Mouse (Mus musculus) spleen, adult 18-20 months (tissue): ENCODE measurements around the gene Tom1l2.

Experiments used
- DNase-seq, 2 experiments: peaks; one replicate each; pipeline ENCODE4 v3.0.0; 2022; ENCODE audit warnings: mixed read lengths in 2 of 2

Gene Tom1l2

DNA sequence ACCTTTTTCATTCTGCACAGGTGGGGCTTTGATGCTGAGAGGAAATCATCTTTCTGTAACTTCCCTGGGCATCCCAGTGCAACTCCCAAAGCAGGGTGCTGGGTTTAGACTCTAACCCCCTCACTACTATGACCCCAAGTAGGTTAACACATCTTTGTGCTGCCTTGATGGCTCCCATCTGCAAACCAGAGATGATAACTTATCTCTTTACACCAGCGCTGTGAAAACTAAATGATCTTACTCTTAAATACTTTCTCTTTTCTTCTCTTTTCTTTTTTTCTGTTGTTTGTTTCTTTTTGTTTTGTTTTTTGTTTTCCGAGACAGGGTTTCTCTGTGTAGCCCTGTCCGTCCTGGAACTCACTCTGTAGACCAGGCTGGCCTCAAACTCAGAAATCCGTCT, 6.8 kb downstream of the Tom1l2 start:
- no peak for DNase-seq

DNA sequence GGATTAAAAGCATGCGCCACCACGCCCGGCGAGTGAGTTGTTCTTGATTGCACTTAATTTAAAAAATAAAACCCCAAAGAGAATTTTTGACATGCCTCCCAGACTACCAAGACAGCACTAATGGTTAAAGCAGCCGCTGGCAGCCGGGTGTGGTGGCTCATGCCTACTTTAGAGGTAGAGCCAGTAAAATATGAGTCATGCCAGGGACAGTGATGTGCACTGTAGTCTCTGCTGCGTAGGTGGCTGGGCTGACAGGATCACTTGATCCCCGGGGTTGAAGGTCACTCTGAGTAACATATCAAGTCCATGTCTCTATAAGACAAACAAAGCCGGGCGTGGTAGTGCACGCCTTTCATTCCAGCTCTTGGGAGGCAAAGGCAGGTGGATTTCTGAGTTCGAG, 13.3 kb downstream of the Tom1l2 start:
- no peak for DNase-seq

DNA sequence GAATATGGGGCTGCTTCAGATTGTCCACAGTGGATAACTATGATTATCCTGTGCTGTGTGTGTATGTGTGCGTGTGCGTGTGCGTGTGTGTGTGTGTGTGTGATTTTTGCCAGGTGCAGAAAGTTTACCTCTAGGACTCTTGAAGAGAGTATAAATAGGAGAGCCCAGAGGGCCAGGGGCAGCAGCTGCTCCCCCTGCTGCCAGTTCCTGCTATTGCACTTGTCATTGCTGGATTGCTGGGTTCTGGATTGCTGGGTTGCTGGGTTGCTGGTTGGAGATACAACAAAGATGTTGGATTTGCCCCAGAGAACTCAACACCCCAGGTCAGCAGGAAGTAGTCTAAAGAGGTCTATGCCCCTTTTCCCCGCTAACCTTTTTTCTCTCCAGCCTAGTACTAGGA, 14.4 kb downstream of the Tom1l2 start:
- DNase-seq = peak; percentile 20 to 64

DNA sequence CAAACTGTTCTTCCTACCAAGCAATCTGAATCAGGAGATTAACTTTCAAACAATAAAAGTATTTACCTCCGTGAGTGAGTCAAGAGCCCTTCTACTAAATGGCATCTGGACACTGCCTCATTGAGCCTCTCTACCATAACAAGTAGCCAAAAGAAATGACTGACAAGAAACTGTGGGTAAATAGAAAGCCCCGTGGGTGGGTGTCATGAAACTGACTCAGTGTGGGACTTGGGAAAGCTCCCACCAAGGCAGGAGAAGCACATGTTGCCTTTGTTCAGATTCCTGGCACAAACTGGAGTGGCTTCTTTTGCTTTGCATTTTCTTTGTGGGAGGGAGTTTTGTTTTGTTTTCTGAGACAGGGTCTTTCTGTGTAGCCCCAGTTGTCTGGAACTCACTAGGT, 16.9 kb downstream of the Tom1l2 start:
- DNase-seq = no peak

DNA sequence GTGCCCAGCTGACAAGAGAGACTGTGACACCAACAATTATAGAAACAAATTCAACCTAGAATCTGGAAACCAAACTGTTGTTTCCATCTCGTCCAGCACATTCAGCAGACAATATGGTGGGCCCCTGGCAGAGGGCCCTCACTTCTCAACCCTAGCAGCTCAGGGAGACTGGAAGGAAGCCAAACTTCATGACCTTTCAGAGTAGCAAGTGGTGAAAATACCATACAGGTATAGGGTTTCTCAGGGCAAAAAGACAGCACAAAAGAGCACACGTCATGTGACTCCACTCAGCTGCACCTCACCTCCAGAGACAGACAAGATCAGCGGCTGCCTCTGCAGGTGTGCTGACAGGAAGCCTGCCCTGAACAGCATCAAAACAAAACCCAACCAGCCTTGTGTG, 18.6 kb downstream of the Tom1l2 start:
- DNase-seq = no peak

DNA sequence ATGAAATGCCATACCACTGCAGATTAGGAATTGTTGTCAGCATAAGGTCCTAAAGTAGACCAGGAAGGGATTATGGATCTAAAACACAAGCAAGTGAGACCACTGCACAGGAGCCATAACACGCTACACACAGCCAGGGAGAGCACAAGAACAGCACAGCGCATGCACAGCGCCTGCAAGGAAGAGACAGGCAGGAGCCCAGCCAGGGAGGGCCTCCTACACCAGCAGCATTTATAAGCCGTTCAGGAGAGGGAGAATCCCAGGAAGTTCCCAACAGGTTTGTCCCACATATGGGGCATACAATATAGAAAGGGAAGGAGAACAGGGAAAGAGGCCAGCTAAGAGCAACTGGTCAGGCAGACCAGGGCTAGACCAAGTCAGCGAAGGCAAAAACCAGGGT, 19.2 kb downstream of the Tom1l2 start:
- DNase-seq = no peak

DNA sequence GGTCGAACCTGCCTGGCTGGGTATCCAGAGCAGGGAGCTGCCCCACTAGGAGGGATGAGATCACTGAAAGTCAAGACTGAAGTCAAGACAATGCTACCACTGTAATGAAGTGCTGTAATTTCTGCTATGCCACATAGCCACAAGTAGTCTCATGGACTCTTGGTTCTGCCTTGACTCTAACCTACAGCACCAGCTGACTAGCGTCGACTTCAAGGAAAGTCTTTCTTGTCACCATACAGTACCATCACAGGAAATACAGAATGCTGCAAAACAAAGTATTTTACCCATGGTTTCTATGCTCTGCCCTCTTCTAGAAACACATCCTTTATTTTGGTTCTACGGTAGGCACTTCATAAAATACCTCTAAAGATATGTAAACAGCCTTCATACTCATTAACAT, 22.2 kb downstream of the Tom1l2 start:
- DNase-seq = no peak

DNA sequence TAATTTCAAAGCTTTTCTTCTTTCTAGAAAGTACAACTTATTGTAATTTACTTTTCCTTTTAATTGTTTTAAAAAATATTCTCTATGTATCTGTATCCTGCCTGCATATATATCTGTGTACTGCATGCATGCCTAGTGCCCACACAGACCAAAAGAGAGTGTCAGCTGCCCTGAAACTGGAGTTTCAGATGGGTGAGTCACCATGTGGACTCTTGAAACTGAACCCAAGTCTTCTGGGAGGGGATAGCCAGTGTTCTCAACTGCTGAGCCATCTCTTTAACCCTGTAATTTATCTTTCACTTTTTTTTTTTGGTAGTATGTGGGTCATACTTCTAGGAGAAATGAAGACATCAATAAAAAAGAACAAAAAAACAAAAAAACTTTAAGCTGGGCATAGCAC, 29.0 kb downstream of the Tom1l2 start:
- no peak for DNase-seq

DNA sequence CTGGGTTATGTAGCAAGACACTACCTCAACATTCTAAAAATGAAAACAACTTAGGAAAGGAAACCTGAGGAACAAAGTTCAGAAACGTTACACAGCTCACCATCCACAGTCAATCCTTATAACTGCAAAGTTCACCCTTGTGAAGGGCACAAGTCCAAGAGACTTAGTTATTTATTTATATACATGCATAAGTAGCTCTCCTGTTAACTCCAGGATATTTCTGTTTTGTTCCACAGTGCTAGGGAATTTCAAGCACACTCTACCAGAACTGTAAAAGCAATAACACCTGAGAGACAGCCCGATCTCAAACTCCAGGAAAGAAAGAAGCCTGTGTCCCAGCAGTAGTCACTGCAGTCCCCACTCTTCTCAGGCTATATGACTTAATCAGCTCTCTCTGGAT, 31.3 kb downstream of the Tom1l2 start:
- no peak for DNase-seq

DNA sequence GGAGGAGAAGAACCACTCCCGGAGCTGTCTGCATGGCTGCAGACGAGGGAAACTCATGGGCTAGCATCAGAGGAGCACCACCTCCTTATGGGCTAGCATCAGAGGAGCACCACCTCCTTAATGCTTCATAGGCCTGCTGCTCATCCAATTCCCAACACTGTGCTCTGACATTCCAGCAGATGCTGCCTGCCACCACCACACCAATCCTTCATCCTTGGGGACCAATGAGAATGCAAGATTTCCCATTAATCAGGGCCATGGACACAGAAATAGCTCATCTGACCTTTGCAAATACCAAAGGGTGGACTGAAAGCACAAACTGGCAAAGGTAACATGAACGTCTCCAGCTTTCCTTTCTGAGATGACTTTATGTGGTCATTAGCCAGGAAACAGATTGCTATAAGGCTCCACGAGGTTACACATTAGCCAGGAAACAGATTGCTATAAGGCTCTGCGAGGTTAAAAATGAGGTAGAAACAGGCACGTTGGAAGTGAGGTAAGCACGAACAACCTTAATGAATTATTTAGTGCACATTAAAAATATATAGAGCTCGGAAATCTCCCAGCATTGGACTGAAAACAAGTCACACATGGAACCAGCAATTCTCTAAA, 32.2 kb downstream of the Tom1l2 start:
- no peak for DNase-seq

DNA sequence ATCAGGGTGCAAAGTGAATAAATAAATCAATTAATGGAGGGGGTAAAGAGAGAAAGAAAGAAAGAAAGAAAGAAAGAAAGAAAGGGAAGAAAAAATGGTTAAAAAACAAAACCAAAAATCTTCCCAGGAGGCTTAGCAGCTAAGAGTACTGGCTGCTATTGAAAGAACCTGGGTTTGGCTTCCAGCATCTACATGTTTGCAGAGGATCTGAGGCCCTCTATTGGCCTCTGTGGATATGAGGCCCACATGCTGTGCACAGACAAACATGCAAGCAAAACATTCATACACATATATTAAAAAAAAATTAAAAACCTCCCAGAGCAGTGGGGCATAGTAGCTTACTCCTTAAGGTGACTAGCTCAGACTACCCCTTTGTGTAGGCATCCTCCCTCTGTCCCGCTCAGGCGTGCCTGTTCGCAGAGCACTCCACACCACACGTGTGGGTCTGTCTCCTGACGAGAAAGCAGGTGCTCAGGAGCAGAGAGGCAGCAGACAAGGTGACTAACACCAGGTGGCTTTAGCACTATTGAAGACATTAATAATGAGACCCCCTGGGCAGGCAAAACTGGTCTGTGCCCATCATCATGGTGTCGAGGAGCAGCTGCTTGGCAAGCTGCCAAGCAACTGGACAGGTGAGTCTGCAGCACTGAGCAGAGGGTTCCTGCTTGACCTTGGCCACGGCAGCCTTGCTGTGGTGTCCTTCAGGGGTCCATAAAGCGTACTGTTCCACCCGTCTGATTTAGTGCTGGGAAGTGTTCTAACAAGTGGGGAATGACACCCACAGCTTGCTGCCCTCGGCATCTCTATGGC, 33.2 kb downstream of the Tom1l2 start:
- no peak for DNase-seq

DNA sequence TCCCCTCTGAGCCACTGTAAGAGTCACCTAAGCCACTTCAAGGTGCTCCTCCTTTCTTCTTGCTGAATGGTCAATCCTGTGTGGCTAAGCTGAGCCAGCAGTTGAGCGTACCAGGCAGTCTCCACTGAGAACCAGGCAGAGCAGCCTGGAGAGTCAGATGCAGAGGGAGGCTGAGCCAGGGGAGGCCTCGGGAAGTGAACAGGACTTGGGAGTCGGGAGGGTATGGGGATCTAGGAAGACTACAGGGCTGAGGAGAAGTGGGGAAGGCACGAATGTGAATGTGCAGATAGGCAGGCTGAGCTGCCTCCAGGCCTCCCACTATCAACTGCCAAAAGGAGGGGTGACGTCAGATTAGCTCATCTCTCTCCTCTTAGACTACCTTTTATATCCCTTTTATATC, 34.0 kb downstream of the Tom1l2 start:
- DNase-seq = no peak

DNA sequence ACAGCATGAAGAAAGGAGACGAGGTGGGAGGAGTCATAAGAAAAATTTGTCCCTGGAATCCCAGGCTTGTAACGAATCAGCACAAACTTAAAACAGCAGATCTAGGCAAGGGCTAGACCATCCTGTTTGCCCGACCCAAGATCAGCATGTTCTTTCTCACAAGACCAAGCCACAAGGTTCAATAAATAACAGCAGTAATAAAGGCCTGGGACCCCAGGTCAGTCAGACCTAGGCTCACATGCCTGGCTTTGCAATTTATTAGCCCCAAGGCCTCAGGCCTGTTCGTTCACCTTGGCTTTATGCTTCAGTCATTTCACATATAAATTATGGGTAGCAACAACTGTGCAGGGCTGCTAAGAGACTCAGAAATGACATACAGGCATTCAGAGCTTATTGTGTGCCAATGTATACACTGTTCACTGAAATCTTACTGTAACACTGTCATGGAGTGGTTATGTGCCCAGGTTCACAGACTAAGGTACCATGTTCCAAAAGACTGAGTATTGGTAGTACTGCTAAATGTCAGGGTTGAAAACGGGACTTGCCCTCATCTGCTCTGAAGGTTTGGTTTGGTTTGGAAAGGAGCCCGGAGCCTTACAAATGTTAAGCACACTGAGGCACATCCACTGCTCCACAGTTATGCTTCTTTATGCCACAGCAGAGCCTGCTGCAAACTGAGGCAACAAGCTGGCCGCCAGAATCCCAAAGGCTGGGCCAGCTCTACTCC, 35.2 kb downstream of the Tom1l2 start:
- DNase-seq = no peak

DNA sequence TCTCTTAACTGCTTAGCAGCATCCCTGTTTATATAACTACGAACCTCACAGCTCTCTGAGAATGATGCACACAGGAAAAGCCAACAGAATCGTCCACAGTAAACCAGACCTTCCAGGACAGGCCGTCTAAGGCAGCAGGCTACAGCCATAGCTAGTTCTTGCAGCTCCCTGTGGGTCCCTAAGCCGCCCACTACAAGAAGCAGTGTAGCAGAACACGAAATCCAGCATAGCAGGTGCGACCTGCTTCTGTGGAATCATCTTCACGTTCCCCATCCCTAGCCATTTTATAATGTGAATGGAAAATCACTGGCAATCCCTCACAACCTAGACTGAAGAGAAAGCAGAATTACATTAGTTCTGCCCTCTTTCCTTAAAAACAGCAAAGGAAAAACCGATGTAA, 35.8 kb downstream of the Tom1l2 start:
- no peak for DNase-seq

DNA sequence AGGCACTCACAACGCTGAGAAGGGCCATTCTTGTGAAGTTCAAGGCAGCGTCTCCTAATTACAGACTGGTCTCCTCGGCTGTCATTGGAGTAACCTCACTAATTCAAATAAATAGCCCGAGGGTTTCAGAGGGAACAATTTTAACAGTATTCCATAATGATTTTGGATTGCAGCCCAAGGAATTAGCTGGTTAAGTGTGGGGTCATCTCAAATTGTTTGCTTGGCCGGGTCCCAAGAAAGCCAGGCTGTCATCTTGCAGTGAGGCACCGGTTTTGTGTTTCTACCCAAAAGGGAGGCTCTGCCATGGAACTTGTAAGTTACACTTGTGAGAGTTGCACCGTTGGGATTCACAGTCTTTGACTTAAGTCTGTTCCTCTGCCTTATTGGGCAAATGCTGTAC, 36.5 kb downstream of the Tom1l2 start:
- DNase-seq = no peak

DNA sequence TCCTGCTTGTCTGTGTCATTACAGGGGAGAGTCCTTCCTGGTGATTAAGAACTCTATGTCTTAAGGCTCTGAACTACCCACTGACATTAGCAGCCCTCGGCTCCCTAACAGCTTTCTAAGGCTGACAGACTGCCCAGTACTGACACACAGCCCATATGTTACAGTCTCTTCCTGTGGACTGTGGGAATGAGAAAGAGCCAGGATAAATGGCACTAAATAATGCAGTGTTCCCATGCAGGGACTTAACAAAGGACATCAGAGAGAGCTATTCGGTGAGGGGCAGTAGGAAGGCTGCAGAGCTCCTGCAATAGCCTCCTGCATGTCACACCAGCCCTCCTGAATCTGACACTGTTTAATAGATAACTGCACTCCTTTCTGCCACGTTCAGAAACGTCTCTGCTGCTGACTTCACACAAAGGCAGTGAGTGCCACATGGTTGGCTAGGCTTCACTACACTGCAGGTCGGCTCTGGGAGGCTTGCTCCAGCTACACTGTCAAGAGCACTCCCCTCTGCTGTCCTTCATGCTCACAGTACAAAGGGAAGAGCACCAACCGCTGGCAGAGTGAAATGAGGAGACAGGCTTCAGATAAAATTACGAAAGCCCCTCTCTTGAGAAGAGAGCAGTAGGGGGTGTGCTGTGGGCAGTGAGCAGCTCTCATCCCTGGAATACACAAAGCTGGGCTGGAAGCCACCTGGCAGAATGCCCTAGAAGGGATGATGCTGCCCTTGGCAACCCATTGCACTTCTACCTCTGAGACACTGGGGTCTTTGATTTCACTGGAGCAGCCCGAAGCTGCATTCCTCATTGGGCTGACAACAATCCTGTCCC, 41.5 kb downstream of the Tom1l2 start:
- no peak for DNase-seq

DNA sequence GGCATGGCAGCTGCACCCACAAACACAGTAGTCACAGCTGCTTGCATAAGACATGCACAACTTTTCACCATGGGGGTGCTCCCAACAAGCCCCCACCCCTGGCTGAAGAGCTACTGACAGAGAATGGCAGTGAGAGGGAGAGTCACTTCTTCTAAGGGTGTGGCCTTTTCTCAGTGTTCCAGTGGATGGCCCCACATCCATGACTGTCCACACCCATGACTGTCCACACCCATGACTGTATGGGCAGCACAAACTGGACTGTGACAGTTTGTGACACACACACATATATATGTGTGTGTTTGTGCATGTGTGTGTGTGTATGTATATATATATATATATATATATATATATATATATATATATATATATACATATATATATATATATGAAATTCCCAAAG, 42.8 kb downstream of the Tom1l2 start:
- DNase-seq = no peak

DNA sequence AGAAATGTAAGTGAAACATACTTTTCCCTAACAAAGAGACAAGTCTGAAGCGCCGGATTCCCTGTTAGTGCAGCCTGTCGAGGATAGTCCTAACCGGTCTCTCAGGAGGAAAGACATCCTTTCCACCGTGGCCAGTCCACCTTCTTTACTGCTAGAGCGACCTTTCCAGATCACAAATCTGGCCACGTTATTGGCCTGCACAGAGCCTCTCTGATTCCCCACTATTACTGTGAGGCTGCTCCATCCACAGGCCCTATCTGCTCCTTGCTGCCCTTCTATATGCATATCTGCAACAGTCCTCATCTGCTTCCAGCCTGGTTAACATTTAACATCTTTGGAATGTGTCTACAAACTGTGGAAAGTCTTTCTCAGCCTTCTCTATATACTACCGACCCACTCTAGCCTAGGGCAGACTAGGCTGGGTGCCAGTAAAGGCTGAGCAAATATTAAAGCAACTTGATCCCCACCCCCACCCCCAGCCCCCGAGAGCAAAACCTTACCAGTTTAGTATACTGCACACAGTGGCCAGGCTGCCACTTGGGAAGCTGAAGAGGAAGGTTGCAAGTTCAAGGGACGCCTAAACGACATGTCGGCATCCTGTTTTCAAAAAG, 44.1 kb downstream of the Tom1l2 start:
- DNase-seq = no peak

DNA sequence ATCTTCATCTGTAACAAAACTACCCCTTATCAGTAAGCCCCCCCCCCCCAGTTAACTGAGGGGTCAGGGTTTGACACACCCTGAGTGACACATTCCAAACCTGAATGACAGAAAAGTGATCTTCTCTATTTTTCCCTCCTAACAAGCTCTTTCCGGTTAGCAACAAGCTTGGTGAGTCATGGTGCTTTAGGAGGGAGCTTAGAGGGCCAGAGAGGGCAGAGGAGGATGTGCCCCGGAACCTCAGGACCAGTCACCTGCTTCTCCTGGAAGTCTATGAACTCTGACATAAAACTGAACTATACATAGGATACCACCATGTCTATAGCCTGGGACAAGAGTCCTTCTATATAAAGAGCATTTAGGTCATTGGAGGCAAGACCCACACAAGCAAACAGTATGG, 44.6 kb downstream of the Tom1l2 start:
- DNase-seq = no peak

DNA sequence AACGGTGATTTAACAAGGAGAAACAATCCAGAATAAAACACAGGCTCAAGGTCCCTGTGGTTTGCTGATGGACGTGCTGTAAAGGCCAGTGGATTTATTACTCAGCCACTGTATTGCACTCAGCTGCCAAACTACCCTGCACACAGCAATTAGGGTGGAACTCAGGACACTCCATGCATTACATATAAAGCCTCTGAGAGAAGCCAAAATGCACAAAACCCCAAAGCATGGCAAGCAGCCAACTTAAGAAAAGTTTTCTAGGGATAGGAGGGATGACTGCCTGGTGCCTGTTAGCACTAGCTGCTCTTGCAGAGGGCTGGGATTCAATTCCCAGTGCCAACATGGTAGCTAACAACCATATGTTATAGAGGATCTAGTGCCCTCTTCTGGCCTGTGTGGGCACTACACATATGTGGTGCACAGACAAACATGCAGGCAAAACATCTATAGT, 45.3 kb downstream of the Tom1l2 start:
- DNase-seq = peak in 1 of 2 experiments; percentile 37

DNA sequence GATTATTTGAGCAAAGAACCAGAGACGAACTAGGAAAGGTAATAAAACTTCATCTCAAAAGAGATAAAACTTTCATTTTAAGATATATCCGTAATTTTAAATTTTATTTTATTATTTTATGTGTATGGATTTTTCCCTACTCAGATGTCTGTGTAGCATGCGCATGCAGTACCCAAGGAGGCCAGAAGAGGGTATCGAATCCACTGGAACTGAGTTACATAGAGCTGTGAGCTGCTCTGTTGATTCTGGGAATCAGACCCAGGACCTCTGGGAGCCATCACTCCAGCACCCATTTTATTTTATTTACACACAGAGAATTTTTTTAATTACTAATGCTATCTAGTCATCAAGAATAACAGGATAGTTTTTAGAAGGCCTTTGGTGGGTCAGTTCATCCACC, 45.9 kb downstream of the Tom1l2 start:
- DNase-seq = peak; percentile 21 to 64

DNA sequence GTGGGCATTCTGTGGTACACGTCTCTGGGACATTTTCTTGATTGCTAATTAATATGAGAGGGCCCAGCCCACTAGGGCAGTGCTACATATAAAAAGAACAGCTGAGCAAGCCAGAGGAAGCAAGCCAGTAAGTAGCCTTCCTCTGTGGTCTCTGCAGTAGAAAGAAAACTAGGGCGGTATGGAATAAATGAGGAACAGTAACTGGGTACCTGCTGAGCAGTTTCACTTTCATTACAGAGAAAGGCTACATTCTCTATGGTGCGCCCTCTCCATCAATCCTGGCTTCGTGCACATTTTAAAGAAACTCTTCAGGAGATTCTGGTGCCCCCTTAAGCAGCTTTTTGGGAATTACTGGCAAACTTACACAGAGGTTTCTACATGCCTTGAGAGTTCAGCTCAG, 47.1 kb downstream of the Tom1l2 start:
- DNase-seq = no peak

DNA sequence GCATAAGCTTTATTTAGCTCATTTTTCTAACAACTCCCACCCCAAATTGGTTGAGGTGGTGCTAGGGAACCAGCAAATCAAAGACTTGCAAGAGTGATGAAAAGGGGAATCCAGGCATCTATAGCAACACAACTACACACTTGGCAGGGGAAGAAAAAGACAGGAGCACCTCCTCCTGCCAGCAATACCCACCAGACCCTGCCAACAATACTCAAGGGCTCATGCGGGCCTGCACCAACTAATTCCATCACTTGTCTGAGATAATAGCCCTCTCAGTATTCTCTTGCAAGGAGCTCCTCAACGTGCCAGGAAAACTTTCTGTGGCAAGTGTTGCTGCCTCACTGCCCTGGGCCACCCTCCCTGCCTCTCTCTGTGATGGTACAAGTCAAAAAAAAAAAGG, 49.2 kb downstream of the Tom1l2 start:
- DNase-seq = no peak
